Mouse (Mus musculus) limb, embryonic 12.5 days (tissue): ENCODE results near the gene Mdk. TPM values are rescaled to one million over a fixed set of nuclear protein-coding genes. Genes with fewer than 3 reads are reported as not detected.

ENCODE experiments used
- ATAC-seq: fragments of 200-750 bp; cut with Nextera tagmentation; 2 replicates; pipeline ENCODE4 v1.8.0; 2017; ENCODE audit warnings: low read depth, moderate TSS enrichment; ENCODE audit not compliant: insufficient number of reproducible peaks, insufficient read depth, low FRiP score, low TSS enrichment
- H3K27ac ChIP-seq: fragments of 300-500 bp; sonication (generic); 2 replicates; pipeline ENCODE4 v1.5.1; 2016; ENCODE audit warnings: mild to moderate bottlenecking, moderate library complexity
- H3K27me3 ChIP-seq: fragments of 300-500 bp; sonication (generic); 2 replicates; pipeline ENCODE4 v1.6.1; 2016; ENCODE audit warnings: mild to moderate bottlenecking, moderate library complexity
- H3K36me3 ChIP-seq: fragments of 300-500 bp; sonication (generic); 2 replicates; pipeline ENCODE4 v1.6.1; 2016; ENCODE audit warnings: mild to moderate bottlenecking, moderate library complexity
- H3K4me1 ChIP-seq: fragments of 300-500 bp; sonication (generic); replicated peaks from 2 replicates; pipeline ENCODE4 v1.6.1; 2016
- H3K4me2 ChIP-seq: fragments of 300-500 bp; sonication (generic); 2 replicates; pipeline ENCODE4 v1.6.1; 2016; ENCODE audit warnings: mild to moderate bottlenecking, moderate library complexity
- H3K4me3 ChIP-seq: fragments of 300-500 bp; sonication (generic); replicated peaks from 2 replicates; pipeline ENCODE4 v1.5.1; 2016; ENCODE audit warnings: mild to moderate bottlenecking
- H3K9ac ChIP-seq: fragments of 300-500 bp; sonication (generic); replicated peaks from 2 replicates; pipeline ENCODE4 v1.6.1; 2016; ENCODE audit warnings: mild to moderate bottlenecking, moderate library complexity
- H3K9me3 ChIP-seq: fragments of 300-500 bp; sonication (generic); 2 replicates; pipeline ENCODE4 v1.6.1; 2016; ENCODE audit warnings: mild to moderate bottlenecking, moderate library complexity
- WGBS: fragments of 180-500 bp; shearing (Covaris S2); methylation state at CpG from one replicate; pipeline ENCODE4 v1.1.7; 2016; 5-methylcytosine and 5-hydroxymethylcytosine counted together
- polyA plus RNA-seq: library from polyadenylated mRNA; unstranded; fragments of >200 nt; fragmentation: Nextera tagmentation; extraction: Ambion mirVana; gene quantifications from 2 replicates; pipeline ENCODE4 v1.2.1, GENCODE M21; 2016

Mdk gene
- 2,281 and 2,291 TPM in 2 replicates for polyA plus RNA-seq

- Histone ChIP-seq H3K4me3 (peak within 1 kb of the TSS; percentile 80), H3K27ac (peak within 1 kb of the TSS; percentile 99), H3K36me3 (peaks cover 51% of the 10 kb centered on the region), H3K27me3 (no peaks in the 10 kb centered on the region), H3K9me3 (no peaks in the 10 kb centered on the region), H3K4me1 (peaks cover 47% of the 10 kb centered on the region), H3K9ac (peak within 1 kb of the TSS; percentile 99), H3K4me2 (peak within 1 kb of the TSS; percentile 83)
- 2% methylated on average over 16 of the region's 16 CpGs for WGBS
- 0 out of 2 replicates have a peak, but pooled peaks have one; percentile 1 for ATAC-seq
Measured at GRCm38 (mm10) chr2:91932160-91932711, at the start of gene Mdk. TSS of gene Mdk (minus strand) at chr2:91932297.

GRCm38 (mm10) chr2:91980830-91981229, 48.7 kb upstream of the Mdk start:
- no peak overlapping the region for H3K4me3 ChIP-seq
- H3K9me3 ChIP-seq, result no peaks in the 10 kb centered on the region
- WGBS, result 42% methylated on average over 5 of the region's 5 CpGs
- H3K27ac ChIP-seq, result no peak overlapping the region
- peaks cover 36% of the 10 kb centered on the region for H3K27me3 ChIP-seq
- peaks cover 48% of the 10 kb centered on the region for H3K4me1 ChIP-seq
- no peak overlapping the region for H3K9ac ChIP-seq
- ATAC-seq, result no peak
- no peaks in the 10 kb centered on the region for H3K36me3 ChIP-seq
- H3K4me2 ChIP-seq, result no peak overlapping the region

- H3K27ac ChIP-seq, result no peak overlapping the region
- whole genome bisulfite sequencing, result 8% methylated on average over 4 of the region's 4 CpGs
- H3K4me2 ChIP-seq, result no peak overlapping the region
- H3K4me3 ChIP-seq, result no peak overlapping the region
- no peaks in the 10 kb centered on the region for H3K36me3 ChIP-seq
- no peak overlapping the region for H3K9ac ChIP-seq
- H3K4me1 ChIP-seq, result peaks cover 54% of the 10 kb centered on the region
- ATAC-seq, result no peak
- no peaks in the 10 kb centered on the region for H3K9me3 ChIP-seq
- peaks cover 42% of the 10 kb centered on the region for H3K27me3 ChIP-seq
Measured at GRCm38 (mm10) chr2:91980245-91980644, 48.1 kb upstream of the Mdk start.

GRCm38 (mm10) chr2:91978547-91978946, 46.5 kb upstream of the Mdk start:
- Histone ChIP-seq H3K36me3 (no peaks in the 10 kb centered on the region), H3K4me1 (peaks cover 40% of the 10 kb centered on the region), H3K4me3 (no peak overlapping the region), H3K9me3 (no peaks in the 10 kb centered on the region), H3K4me2 (no peak overlapping the region), H3K9ac (no peak overlapping the region), H3K27ac (no peak overlapping the region), H3K27me3 (peaks cover 59% of the 10 kb centered on the region)
- 27% methylated on average over 2 of the region's 2 CpGs for WGBS
- no peak for ATAC-seq

- no peaks in the 10 kb centered on the region for H3K36me3 ChIP-seq
- no peak overlapping the region for H3K4me3 ChIP-seq
- no peak for ATAC-seq
- no peak overlapping the region for H3K9ac ChIP-seq
- no peak overlapping the region for H3K27ac ChIP-seq
- peaks cover 64% of the 10 kb centered on the region for H3K27me3 ChIP-seq
- no peaks in the 10 kb centered on the region for H3K9me3 ChIP-seq
- WGBS, result 80% methylated on average over 4 of the region's 4 CpGs
- no peak overlapping the region for H3K4me2 ChIP-seq
- peaks cover 40% of the 10 kb centered on the region for H3K4me1 ChIP-seq
Measured at GRCm38 (mm10) chr2:91977960-91978359, 45.9 kb upstream of the Mdk start.

GRCm38 (mm10) chr2:91975581-91976541, 43.8 kb upstream of the Mdk start, which contains the start of gene Dgkz:
TSS of gene Dgkz (minus strand) at chr2:91975864.
- H3K27me3 ChIP-seq, result peaks cover 79% of the 10 kb centered on the region
- H3K4me1 ChIP-seq, result peaks cover 45% of the 10 kb centered on the region
- H3K36me3 ChIP-seq, result no peaks in the 10 kb centered on the region
- no peak within 1 kb of the TSS for H3K27ac ChIP-seq
- WGBS, result 1% methylated on average over 79 of the region's 79 CpGs
- H3K4me2 ChIP-seq, result peak within 1 kb of the TSS; percentile 68
- H3K4me3 ChIP-seq, result peak within 1 kb of the TSS; percentile 43
- ATAC-seq, result no peak
- H3K9ac ChIP-seq, result peak within 1 kb of the TSS; percentile 53
- no peaks in the 10 kb centered on the region for H3K9me3 ChIP-seq

- no peak overlapping the region for H3K9ac ChIP-seq
- 28% methylated on average over 7 of the region's 7 CpGs for WGBS
- no peaks in the 10 kb centered on the region for H3K9me3 ChIP-seq
- peaks cover 71% of the 10 kb centered on the region for H3K27me3 ChIP-seq
- H3K4me3 ChIP-seq, result no peak overlapping the region
- no peak overlapping the region for H3K4me2 ChIP-seq
- ATAC-seq, result no peak
- no peaks in the 10 kb centered on the region for H3K36me3 ChIP-seq
- peaks cover 25% of the 10 kb centered on the region for H3K4me1 ChIP-seq
- no peak overlapping the region for H3K27ac ChIP-seq
Measured at GRCm38 (mm10) chr2:91973416-91974135, 41.5 kb upstream of the Mdk start.

- Histone ChIP-seq H3K9ac (no peak overlapping the region), H3K4me2 (no peak overlapping the region), H3K9me3 (no peaks in the 10 kb centered on the region), H3K4me1 (peaks cover 29% of the 10 kb centered on the region), H3K4me3 (no peak overlapping the region), H3K27ac (no peak overlapping the region), H3K27me3 (peaks cover 57% of the 10 kb centered on the region), H3K36me3 (no peaks in the 10 kb centered on the region)
- 40% methylated on average over 13 of the region's 13 CpGs for WGBS
- no peak for ATAC-seq
Measured at GRCm38 (mm10) chr2:91972121-91972566, 40.0 kb upstream of the Mdk start.

GRCm38 (mm10) chr2:91971231-91972097, 39.4 kb upstream of the Mdk start:
- WGBS, result 26% methylated on average over 21 of the region's 21 CpGs
- Histone ChIP-seq H3K36me3 (no peaks in the 10 kb centered on the region), H3K27ac (no peak overlapping the region; the same call in 1 of the 2 replicates), H3K4me1 (peaks cover 29% of the 10 kb centered on the region), H3K4me2 (no peak overlapping the region), H3K9ac (no peak overlapping the region), H3K4me3 (no peak overlapping the region), H3K9me3 (no peaks in the 10 kb centered on the region), H3K27me3 (peaks cover 52% of the 10 kb centered on the region)
- no peak for ATAC-seq

GRCm38 (mm10) chr2:91967962-91968361, 35.9 kb upstream of the Mdk start:
- Histone ChIP-seq H3K9me3 (no peaks in the 10 kb centered on the region), H3K4me2 (no peak overlapping the region), H3K9ac (no peak overlapping the region), H3K27me3 (peaks cover 19% of the 10 kb centered on the region), H3K4me1 (peaks cover 29% of the 10 kb centered on the region), H3K27ac (peak overlapping the region; percentile 74), H3K36me3 (no peaks in the 10 kb centered on the region), H3K4me3 (no peak overlapping the region)
- no peak for ATAC-seq
- WGBS, result 50% methylated on average over 11 of the region's 11 CpGs
